In genomic region chr13:100551371-100552008, GRCm38 (mm10) we compare ENCODE assay signal across 8 mouse cellular contexts. TPM values are rescaled to one million over a fixed set of nuclear protein-coding genes. Genes with fewer than 3 reads are reported as not detected.
A peak's percentile ranks its signal among the peaks of the same experiment; 100 is the strongest.
DNase-seq lines count a peak whose midpoint lies in the region; ATAC-seq and TF ChIP-seq lines count a peak whose summit lies in the region.

No protein-coding gene starts in this region.

- H3K27me3 ChIP-seq in liver, adult 2 months (ENCODE audit: control insufficient read depth, insufficient read depth, low read length), result no peaks in the 10 kb centered on the region
- no peaks in the 10 kb centered on the region for H3K27me3 ChIP-seq in cerebellum, adult 2 months (ENCODE audit: control insufficient read depth, insufficient read depth, low read length)
- peaks cover 53% of the 10 kb centered on the region for H3K27me3 ChIP-seq in kidney, embryonic 15.5 days

- no peak for DNase-seq in liver, adult 2 months (ENCODE audit: extremely low read depth, low read depth, low spot score)
- no peak for DNase-seq in liver
- peak; percentile 58 to 60 for DNase-seq in cerebellum, adult 2 months
- peak; percentile 11 for DNase-seq in forelimb bud, embryonic 11.5 days (ENCODE audit: low read depth, low spot score)
- peak; percentile 42 for DNase-seq in lung, postnatal 14 days
- DNase-seq in right cerebral cortex, postnatal 25 days, result peak; percentile 10
- DNase-seq in thymus, postnatal 14 days, result no peak

- peaks cover 6% of the 10 kb centered on the region for H3K4me1 ChIP-seq in liver, adult 2 months (ENCODE audit: control insufficient read depth, insufficient read depth, low read length)
- H3K4me1 ChIP-seq in cerebellum, adult 2 months (ENCODE audit: control insufficient read depth, insufficient read depth, low read length), result no peaks in the 10 kb centered on the region; the same call in 1 of the 2 replicates
- peaks cover 23% of the 10 kb centered on the region for H3K4me1 ChIP-seq in kidney, embryonic 15.5 days

- H3K4me2 ChIP-seq in kidney, embryonic 15.5 days, result peak overlapping the region; percentile 94

- under 1% methylated on average over 41 of the region's 41 CpGs for WGBS in liver, adult 2 months
- under 1% methylated on average over 41 of the region's 41 CpGs for WGBS in cerebellum, adult 2 months
- under 1% methylated on average over 41 of the region's 41 CpGs for WGBS in kidney, embryonic 15.5 days

- ATAC-seq in kidney, embryonic 15.5 days (replicated peaks; ENCODE audit: low FRiP score), result peak; percentile 46; the same call in 1 of the 2 replicates

- H3K9me3 ChIP-seq in kidney, embryonic 15.5 days (replicated peaks), result no peaks in the 10 kb centered on the region; the same call in 1 of the 2 replicates

- no peak for TF ChIP-seq POLR2A in liver, adult 2 months (IDR thresholded peaks at IDR 0.05; ENCODE audit: extremely low read depth, insufficient read depth, low read length)
- TF ChIP-seq POLR2A in cerebellum, adult 2 months (IDR thresholded peaks at IDR 0.05; ENCODE audit: borderline replicate concordance, insufficient read depth, low read length), result no peak

- no peak for TF ChIP-seq CTCF in liver, adult 2 months (IDR thresholded peaks at IDR 0.05; ENCODE audit: low read depth, low read length)
- TF ChIP-seq CTCF in cerebellum, adult 2 months (IDR thresholded peaks at IDR 0.05; ENCODE audit: borderline replicate concordance, insufficient read depth, low read depth, low read length), result no peak

- H3K9ac ChIP-seq in liver, adult 2 months (ENCODE audit: low read depth, low read length), result peak overlapping the region; percentile 93
- H3K9ac ChIP-seq in kidney, embryonic 15.5 days, result peak overlapping the region; percentile 61

- H3K79me2 ChIP-seq in liver, adult 2 months (ENCODE audit: control insufficient read depth, insufficient read depth, low read length), result peaks cover 36% of the 10 kb centered on the region

- H3K36me3 ChIP-seq in liver, adult 2 months (ENCODE audit: control insufficient read depth, insufficient read depth, low read length), result no peaks in the 10 kb centered on the region
- no peaks in the 10 kb centered on the region for H3K36me3 ChIP-seq in kidney, embryonic 15.5 days

- H3K4me3 ChIP-seq in liver, adult 2 months (ENCODE audit: insufficient read depth, low read depth, low read length), result peak overlapping the region; percentile 82
- peak overlapping the region; percentile 94 for H3K4me3 ChIP-seq in cerebellum, adult 2 months (replicated peaks; ENCODE audit: insufficient read depth, low read depth, low read length)
- H3K4me3 ChIP-seq in kidney, embryonic 15.5 days (replicated peaks), result peak overlapping the region; percentile 63

- H3K27ac ChIP-seq in liver, adult 2 months (replicated peaks; ENCODE audit: insufficient read depth, low read depth, low read length), result peak overlapping the region; percentile 96
- peak overlapping the region; percentile 93 for H3K27ac ChIP-seq in cerebellum, adult 2 months (ENCODE audit: insufficient read depth, low read length)
- H3K27ac ChIP-seq in kidney, embryonic 15.5 days, result peak overlapping the region; percentile 80

RNA-seq across cellular contexts. Expression of gene Ocln, which starts 1.0 kb away (rescaled TPM):
- total RNA-seq in liver, adult 2 months (2014; rRNA removed), result 51.9 and 52.3 TPM in 2 replicates
- 6.1 and 7.3 TPM in 2 replicates for polyA plus RNA-seq in liver, adult 2 months (2012; rRNA removed)
- 14.8 and 16.0 TPM in 2 replicates for polyA plus RNA-seq in cerebellum, adult 2 months (2012; rRNA removed)
- 26.1 and 27.4 TPM in 2 replicates for polyA plus RNA-seq in kidney, embryonic 15.5 days (2015; fragmentation: Nextera tagmentation; extraction: Ambion mirVana)

RNA-seq across cellular contexts. Expression of gene Gtf2h2, which starts 59.1 kb away (rescaled TPM):
- total RNA-seq in liver, adult 2 months (2014; rRNA removed), result 17.3 and 20.8 TPM in 2 replicates
- polyA plus RNA-seq in liver, adult 2 months (2012; rRNA removed), result 8.8 and 19.1 TPM in 2 replicates
- polyA plus RNA-seq in cerebellum, adult 2 months (2012; rRNA removed), result 67.1 and 73.0 TPM in 2 replicates
- polyA plus RNA-seq in kidney, embryonic 15.5 days (2015; fragmentation: Nextera tagmentation; extraction: Ambion mirVana), result 81.4 and 82.1 TPM in 2 replicates

Comparison
In these comparisons a context has a peak if more than half of its experiments do, and no peak if none do; other contexts are left out.
1. DNase-seq: peak in cerebellum, adult 2 months (2 of 2), forelimb bud, embryonic 11.5 days (single experiment), lung, postnatal 14 days (single experiment) and right cerebral cortex, postnatal 25 days (single experiment); none in liver, adult 2 months (single experiment), liver (single experiment) and thymus, postnatal 14 days (single experiment).
2. Peak in every context shown above with its lines, with median percentiles within 50 percentile points of each other: H3K27ac ChIP-seq and H3K4me3 ChIP-seq.